Mouse (Mus musculus) intestine, embryonic 15.5 days (tissue): ENCODE measurements around the gene Phgdh. TPM values are rescaled to one million over a fixed set of nuclear protein-coding genes. Genes with fewer than 3 reads are reported as not detected.
"Not testable (repeated sequence)": the region's sequence is repeated elsewhere in the genome, so short reads cannot be mapped to it uniquely, and the experiment has no call there.

Source experiments
- ATAC-seq: fragments of 200-750 bp; cut with Nextera tagmentation; 2 replicates; pipeline ENCODE4 v1.8.0; 2017; ENCODE audit warnings: moderate TSS enrichment, moderate library complexity
- H3K27ac ChIP-seq: fragments of 300-500 bp; sonication (generic); 2 replicates; pipeline ENCODE4 v1.5.1; 2015; ENCODE audit warnings: mild to moderate bottlenecking, inconsistent platforms
- H3K27me3 ChIP-seq: fragments of 300-500 bp; sonication (generic); replicated peaks from 2 replicates; pipeline ENCODE4 v1.6.1; 2015; ENCODE audit warnings: inconsistent platforms
- H3K36me3 ChIP-seq: fragments of 300-500 bp; sonication (generic); 2 replicates; pipeline ENCODE4 v1.6.1; 2015; ENCODE audit warnings: inconsistent platforms
- H3K4me1 ChIP-seq: fragments of 300-500 bp; sonication (generic); replicated peaks from 2 replicates; pipeline ENCODE4 v1.6.1; 2015; ENCODE audit warnings: inconsistent platforms
- H3K4me2 ChIP-seq: fragments of 300-500 bp; sonication (generic); replicated peaks from 2 replicates; pipeline ENCODE4 v1.6.1; 2015; ENCODE audit warnings: mild to moderate bottlenecking, inconsistent platforms
- H3K4me3 ChIP-seq: fragments of 300-500 bp; sonication (generic); replicated peaks from 2 replicates; pipeline ENCODE4 v1.5.1; 2015; ENCODE audit warnings: inconsistent platforms
- H3K9ac ChIP-seq: fragments of 300-500 bp; sonication (generic); 2 replicates; pipeline ENCODE4 v1.6.1; 2015; ENCODE audit warnings: inconsistent platforms
- H3K9me3 ChIP-seq: fragments of 300-500 bp; sonication (generic); 2 replicates; pipeline ENCODE4 v1.6.1; 2016; ENCODE audit warnings: inconsistent platforms
- WGBS: fragments of 180-500 bp; shearing (Covaris S2); methylation state at CpG from one replicate; pipeline ENCODE4 v1.1.7; 2015; 5-methylcytosine and 5-hydroxymethylcytosine counted together
- polyA plus RNA-seq: library from polyadenylated mRNA; unstranded; fragments of >200 nt; fragmentation: Nextera tagmentation; extraction: Ambion mirVana; gene quantifications from 2 replicates; pipeline ENCODE4 v1.2.1, GENCODE M21; 2015

Phgdh gene
- polyA plus RNA-seq, result 291 and 356 TPM in 2 replicates

DNA sequence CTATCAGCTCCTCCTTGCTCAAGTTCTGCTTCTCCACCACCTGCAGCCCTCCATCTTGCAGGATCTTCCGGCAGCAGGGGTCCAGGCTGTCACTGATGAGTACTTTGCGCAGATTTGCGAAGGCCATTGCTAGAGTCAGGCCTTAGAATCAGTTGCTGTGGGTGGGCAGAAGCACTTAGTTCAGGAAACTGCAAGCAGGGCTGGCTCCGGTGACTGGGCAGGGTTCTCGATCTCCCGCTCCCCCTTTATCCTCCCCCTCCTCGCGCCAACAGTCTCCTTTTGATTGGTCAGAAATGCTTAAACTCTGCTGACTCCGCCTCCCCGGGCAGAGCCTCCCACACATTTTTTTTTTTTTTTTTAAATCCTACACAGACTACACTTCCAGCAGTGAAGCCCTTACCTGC is at the start of gene Phgdh:
TSS of gene Phgdh (minus strand) at position 285 of the 404 bp plus-strand sequence.
- Histone ChIP-seq H3K4me3 (peak within 1 kb of the TSS; percentile 74), H3K4me2 (peak within 1 kb of the TSS; percentile 95), H3K4me1 (peaks cover 33% of the 10 kb centered on the region; the same call in 1 of the 2 replicates), H3K9ac (peak within 1 kb of the TSS; percentile 71), H3K27ac (peak within 1 kb of the TSS; percentile 87)
- ATAC-seq, result peak; percentile 86
- H3K9me3 ChIP-seq, H3K36me3 ChIP-seq, H3K27me3 ChIP-seq: not testable (repeated sequence)
- under 1% methylated on average over 10 of the region's 10 CpGs for WGBS

DNA sequence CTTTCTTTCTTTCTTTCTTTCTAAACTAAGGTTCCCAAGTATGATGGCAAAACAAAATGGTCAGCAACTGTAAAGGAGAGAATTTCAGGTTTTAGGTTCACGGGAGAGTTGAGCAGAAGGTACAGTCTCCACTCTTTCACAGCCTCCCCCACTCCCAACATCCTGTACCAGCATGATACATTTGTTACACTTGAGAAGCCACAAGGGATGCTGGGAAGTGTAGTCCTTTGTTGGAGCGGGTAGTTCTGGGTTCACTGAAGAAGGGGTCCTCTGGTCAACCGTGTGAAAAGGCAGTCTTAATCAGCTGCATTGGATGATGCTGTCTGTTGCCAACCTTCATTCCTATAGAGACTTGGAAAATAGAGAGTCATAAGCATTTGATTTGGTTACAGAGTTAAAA is 49.5 kb upstream of the Phgdh start:
- H3K4me2 ChIP-seq, result no peak overlapping the region
- no peak overlapping the region for H3K9ac ChIP-seq
- H3K27ac ChIP-seq, result no peak overlapping the region
- H3K4me3 ChIP-seq, result no peak overlapping the region
- no peaks in the 10 kb centered on the region for H3K27me3 ChIP-seq
- H3K36me3 ChIP-seq, result no peaks in the 10 kb centered on the region
- no peak for ATAC-seq
- no peaks in the 10 kb centered on the region for H3K9me3 ChIP-seq
- 0 out of 2 replicates have a peak, but pooled peaks cover 7% of the 10 kb centered on the region for H3K4me1 ChIP-seq
- WGBS, result 70% methylated on average over 3 of the region's 3 CpGs

DNA sequence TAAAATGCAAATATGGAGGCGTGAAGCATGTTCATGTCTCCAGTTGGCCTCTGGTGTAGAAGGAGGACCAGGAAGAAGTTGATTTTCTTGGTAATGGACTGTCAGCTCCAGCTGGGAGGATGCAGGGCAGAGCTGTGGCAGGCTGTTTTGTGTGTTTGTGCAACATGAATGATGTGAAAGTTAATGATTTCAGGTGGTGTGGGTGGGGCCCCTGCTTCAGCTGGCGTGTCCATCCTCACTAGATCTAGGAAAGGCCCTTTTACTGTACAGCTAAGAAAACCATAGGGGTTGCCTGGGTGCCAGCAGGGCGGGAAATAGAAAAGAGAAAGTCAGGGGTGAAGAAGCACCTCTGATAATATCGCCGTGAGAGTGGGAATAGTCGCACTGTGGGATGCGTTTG is 48.0 kb upstream of the Phgdh start:
- Histone ChIP-seq H3K36me3 (no peaks in the 10 kb centered on the region), H3K4me1 (peaks cover 19% of the 10 kb centered on the region), H3K4me3 (no peak overlapping the region), H3K4me2 (no peak overlapping the region), H3K9me3 (no peaks in the 10 kb centered on the region), H3K27me3 (no peaks in the 10 kb centered on the region), H3K9ac (no peak overlapping the region), H3K27ac (no peak overlapping the region)
- 74% methylated on average over 7 of the region's 7 CpGs for WGBS
- no peak for ATAC-seq

DNA sequence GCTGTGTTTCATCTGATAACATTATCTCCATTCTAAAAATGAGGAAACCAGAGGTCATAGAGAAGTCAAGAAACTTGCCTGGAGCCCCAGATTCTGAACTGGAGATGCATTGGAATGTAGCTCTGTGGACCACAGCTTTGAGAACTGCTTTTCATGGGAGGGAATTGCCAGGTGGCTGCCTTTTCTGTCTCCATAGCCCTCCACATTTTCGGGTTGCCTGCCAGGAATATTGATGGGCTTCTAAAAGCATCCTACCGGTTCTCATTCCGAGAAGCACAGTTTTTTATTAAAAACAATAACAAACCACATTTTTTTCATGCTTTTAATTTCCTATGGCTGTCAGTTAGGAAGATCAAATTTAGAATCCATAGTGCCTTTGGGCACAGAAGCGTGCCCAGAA is 47.3 kb upstream of the Phgdh start:
- no peak overlapping the region for H3K4me3 ChIP-seq
- 56% methylated on average over 4 of the region's 4 CpGs for WGBS
- ATAC-seq, result no peak
- H3K9ac ChIP-seq, result no peak overlapping the region
- no peak overlapping the region for H3K27ac ChIP-seq
- no peak overlapping the region for H3K4me2 ChIP-seq
- no peaks in the 10 kb centered on the region for H3K36me3 ChIP-seq
- no peaks in the 10 kb centered on the region for H3K27me3 ChIP-seq
- H3K4me1 ChIP-seq, result peaks cover 19% of the 10 kb centered on the region
- H3K9me3 ChIP-seq, result no peaks in the 10 kb centered on the region

DNA sequence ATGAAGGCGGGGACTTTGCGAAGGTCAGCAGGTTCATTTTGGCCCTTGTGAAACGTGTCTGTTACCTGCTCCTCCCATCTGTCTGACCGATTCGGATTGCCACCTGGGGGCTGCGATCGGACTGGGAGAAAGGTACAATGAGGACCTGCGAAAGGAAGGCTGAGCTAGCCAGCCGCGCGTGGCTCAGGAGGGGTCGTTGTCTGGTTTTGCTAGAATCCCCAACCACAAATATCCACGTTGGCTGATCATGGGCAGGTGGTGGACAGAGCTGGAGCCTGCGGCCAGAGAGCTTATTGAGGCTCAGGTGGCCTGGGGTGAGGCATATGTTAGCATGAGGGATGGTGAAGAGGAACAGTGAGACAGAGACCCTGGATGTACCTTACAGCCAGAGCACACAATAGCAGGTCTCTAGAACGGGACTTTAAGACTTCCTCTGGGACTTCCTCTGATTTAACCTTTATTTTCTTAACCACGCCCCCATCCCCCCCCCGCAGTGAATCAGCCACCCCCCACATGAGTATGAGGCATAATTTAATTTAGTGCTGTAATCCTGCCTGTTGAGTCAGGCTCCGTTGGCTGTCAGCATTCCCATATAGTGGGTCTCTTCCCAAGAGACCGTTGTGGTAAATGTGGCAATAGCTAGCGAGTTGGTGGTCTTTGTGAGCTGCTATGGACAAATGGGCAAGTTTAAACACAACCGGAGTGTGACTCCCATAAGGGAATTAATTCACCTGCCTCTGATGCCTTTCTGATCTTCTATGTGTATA is 43.4 kb upstream of the Phgdh start:
- peaks cover 19% of the 10 kb centered on the region for H3K4me1 ChIP-seq
- no peak; the same call in none of the 2 replicates for ATAC-seq
- 10% methylated on average over 21 of the region's 21 CpGs for WGBS

DNA sequence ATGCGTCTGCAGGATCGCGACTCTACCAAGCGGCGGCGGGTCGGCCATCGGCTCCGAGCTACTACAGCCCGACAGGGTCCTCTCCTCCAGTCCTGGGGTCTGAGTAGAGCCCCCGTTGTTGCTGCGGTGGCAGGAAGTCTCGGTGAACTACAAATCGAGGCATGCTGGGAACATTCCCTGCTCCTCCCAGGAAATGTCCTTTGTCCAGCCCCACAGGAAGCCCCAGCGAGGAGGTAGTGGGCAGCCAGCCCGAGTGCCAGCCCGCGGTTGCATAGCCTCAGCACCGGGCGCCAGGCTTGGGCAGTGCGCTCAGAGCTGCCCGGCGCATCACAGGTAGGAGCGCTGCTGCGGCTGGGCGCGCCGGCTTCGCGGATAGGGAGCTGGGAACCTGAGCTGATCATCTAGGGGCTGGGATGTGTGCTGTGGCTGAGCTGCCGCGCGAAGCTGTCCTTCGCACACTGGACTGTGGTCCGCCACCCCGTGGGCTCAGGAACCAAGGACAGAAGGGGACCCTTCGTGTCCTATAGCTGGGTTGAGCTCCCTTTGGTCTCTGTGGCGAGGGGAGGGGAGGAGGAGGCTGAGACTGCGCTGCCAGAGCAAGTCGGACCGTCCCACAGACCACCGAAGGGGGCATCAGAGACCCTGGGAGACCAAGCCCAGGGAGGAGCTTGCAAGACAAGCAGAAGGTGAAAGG is 42.6 kb upstream of the Phgdh start, which contains the start of gene Zfp697:
TSS of gene Zfp697 (plus strand) at position 216 of the 694 bp plus-strand sequence.
- peak; percentile 91 for ATAC-seq
- no peaks in the 10 kb centered on the region for H3K9me3 ChIP-seq
- peak within 1 kb of the TSS; percentile 91 for H3K4me3 ChIP-seq
- no peaks in the 10 kb centered on the region for H3K27me3 ChIP-seq
- H3K9ac ChIP-seq, result peak within 1 kb of the TSS; percentile 90
- WGBS, result under 1% methylated on average over 42 of the region's 42 CpGs
- peaks cover 14% of the 10 kb centered on the region for H3K4me1 ChIP-seq
- H3K36me3 ChIP-seq, result no peaks in the 10 kb centered on the region
- peak within 1 kb of the TSS; percentile 68 for H3K27ac ChIP-seq
- H3K4me2 ChIP-seq, result peak within 1 kb of the TSS; percentile 92

More for the DNA sequence above, 43.4 kb upstream of the Phgdh start:
- Histone ChIP-seq H3K4me3 (peak overlapping the region; percentile 91), H3K36me3 (no peaks in the 10 kb centered on the region), H3K27me3 (no peaks in the 10 kb centered on the region), H3K4me2 (peak overlapping the region; percentile 92), H3K27ac (no peak overlapping the region), H3K9me3 (no peaks in the 10 kb centered on the region), H3K9ac (peak overlapping the region; percentile 90)

DNA sequence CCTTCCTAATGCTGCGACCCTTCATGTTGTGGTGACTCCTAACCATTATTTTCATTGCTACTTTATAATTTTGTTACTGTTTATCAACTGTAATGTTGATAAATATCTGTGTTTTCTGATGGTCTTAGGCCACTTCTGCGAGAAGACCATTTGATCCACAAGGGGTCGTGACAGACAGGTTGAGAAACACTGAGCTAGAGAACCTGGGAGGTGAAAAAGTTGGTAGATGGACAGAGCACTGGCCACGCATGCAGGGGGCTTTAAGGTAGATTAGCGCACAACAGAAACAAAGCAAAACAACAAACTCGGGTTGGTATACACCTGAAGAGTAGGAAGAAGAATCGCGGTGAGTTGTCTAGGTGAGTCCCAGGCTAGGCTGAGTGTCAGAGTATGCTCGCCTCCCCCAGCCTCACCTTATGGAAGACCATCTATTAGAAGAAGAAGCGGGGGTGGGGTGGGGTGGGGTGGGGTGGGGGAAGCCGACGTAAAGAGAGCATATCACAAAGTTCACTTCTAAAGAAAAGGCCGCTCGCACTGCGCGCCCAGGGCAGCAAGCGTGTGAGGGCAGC is 42.0 kb upstream of the Phgdh start:
- H3K4me2 ChIP-seq, result peak overlapping the region; percentile 92
- peaks cover 14% of the 10 kb centered on the region for H3K4me1 ChIP-seq
- peak overlapping the region; percentile 91 for H3K4me3 ChIP-seq
- no peaks in the 10 kb centered on the region for H3K9me3 ChIP-seq
- ATAC-seq, result peak; percentile 29
- no peaks in the 10 kb centered on the region for H3K36me3 ChIP-seq
- no peaks in the 10 kb centered on the region for H3K27me3 ChIP-seq
- 8% methylated on average over 17 of the region's 17 CpGs for WGBS
- 0 out of 2 replicates have a peak overlapping the region, but pooled peaks have one; percentile 68 for H3K27ac ChIP-seq
- peak overlapping the region; percentile 90 for H3K9ac ChIP-seq

DNA sequence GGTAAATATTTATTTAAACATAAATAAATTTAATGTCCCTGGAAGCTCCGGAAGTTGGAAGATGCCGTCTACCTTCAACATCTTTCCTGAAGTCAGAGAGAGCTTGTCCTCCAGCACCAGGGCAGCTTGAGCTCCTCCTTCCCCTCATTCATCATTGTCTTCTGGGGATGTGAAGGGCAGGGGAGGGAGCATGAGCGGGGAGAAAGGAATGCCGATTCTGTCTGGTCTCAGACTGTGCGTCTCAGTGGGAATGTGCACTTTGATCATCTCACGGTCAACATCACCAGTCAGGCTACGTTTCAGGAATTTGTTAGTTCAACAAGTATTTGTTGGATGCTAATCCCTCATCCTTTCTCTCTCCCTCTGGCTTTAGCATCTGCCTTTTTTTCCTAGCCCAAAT is 39.4 kb upstream of the Phgdh start:
- H3K36me3 ChIP-seq, result no peaks in the 10 kb centered on the region
- WGBS, result 9% methylated on average over 7 of the region's 7 CpGs
- no peak overlapping the region for H3K4me2 ChIP-seq
- no peaks in the 10 kb centered on the region for H3K9me3 ChIP-seq
- no peaks in the 10 kb centered on the region for H3K27me3 ChIP-seq
- H3K27ac ChIP-seq, result no peak overlapping the region
- no peak overlapping the region for H3K9ac ChIP-seq
- ATAC-seq, result no peak
- peaks cover 11% of the 10 kb centered on the region for H3K4me1 ChIP-seq
- H3K4me3 ChIP-seq, result no peak overlapping the region

DNA sequence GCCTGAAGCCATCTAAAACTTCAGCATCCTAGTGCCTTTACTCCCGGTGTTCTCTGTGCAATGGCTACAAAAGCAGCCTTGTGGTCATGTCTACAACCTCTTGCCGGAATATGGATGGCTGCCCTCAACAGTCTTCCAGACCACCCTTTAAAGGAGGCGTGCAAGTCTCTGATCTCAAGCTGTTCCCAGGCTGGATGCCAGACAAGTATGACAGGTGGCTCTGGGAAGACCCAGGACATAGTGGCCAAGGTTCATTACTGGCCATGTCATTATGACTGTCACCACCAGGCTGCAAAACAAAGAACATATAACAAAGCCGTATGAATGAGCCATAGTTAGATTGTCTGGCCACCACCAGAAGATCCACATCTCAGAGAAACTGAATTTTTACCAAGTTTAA is 38.5 kb upstream of the Phgdh start:
- H3K9me3 ChIP-seq, result no peaks in the 10 kb centered on the region
- H3K27me3 ChIP-seq, result no peaks in the 10 kb centered on the region
- no peak overlapping the region for H3K27ac ChIP-seq
- H3K36me3 ChIP-seq, result no peaks in the 10 kb centered on the region
- WGBS, result 82% methylated on average over 4 of the region's 4 CpGs
- H3K4me3 ChIP-seq, result no peak overlapping the region
- peaks cover 5% of the 10 kb centered on the region for H3K4me1 ChIP-seq
- no peak overlapping the region for H3K4me2 ChIP-seq
- H3K9ac ChIP-seq, result no peak overlapping the region
- no peak for ATAC-seq

DNA sequence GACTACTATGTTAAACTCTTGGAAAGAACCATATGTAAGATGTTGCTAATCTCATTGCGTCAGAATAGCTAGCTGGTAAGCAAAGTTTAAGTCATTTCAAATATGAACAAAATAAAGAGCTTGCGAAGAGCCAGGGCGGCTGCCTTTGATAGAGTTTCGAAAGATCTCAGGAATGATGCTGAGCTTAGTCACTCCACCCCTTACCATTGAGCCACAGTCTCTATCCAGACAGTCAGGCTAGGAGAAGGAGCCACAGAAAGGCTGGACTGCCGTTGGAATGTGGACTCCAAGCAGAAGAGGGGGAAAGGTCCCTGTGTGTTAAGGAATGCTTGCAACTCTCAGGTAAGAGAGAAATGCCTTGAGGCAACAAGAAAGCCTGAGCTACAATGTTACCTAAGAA is 35.2 kb upstream of the Phgdh start:
- no peaks in the 10 kb centered on the region for H3K36me3 ChIP-seq
- no peak overlapping the region for H3K27ac ChIP-seq
- H3K4me2 ChIP-seq, result no peak overlapping the region
- no peak overlapping the region for H3K9ac ChIP-seq
- no peak for ATAC-seq
- no peaks in the 10 kb centered on the region for H3K27me3 ChIP-seq
- no peak overlapping the region for H3K4me3 ChIP-seq
- WGBS, result 78% methylated on average over 5 of the region's 5 CpGs
- no peaks in the 10 kb centered on the region for H3K4me1 ChIP-seq
- H3K9me3 ChIP-seq, result no peaks in the 10 kb centered on the region

DNA sequence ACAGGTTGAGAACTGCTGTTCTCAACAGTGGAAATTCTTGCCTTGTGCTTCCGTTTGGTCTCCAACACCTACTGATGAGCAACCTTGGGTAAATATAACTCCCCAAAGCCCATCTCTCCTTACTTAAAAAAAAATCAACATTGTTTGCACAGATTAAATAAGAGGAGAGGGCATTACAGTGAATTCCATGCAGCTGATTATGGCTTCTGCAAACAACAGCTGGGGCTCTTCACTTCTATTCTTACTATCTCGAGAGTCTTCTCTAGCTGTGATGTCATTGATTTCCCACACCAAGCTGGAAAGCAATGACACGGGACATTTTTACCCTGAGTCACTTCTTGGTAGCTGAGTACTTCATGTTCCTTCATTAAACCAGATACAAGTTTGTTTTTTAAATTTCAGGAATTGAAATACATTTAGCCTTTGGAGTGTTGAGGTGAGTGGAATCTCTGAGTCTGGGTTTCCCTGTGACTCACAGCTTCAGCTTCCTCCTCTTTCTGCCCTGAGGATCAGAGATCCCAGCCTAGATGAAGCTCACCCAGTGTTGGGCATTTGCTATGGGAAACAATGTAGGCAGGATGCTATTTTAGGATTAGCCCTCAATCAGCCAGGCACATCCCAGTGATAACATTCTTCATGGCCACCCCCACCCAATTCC is 34.4 kb upstream of the Phgdh start:
- H3K4me1 ChIP-seq, result no peaks in the 10 kb centered on the region
- no peaks in the 10 kb centered on the region for H3K27me3 ChIP-seq
- H3K4me3 ChIP-seq, result no peak overlapping the region
- 49% methylated on average over 3 of the region's 3 CpGs for WGBS
- no peak overlapping the region for H3K4me2 ChIP-seq
- H3K27ac ChIP-seq, result no peak overlapping the region
- ATAC-seq, result no peak
- no peaks in the 10 kb centered on the region for H3K36me3 ChIP-seq
- no peak overlapping the region for H3K9ac ChIP-seq
- no peaks in the 10 kb centered on the region for H3K9me3 ChIP-seq

DNA sequence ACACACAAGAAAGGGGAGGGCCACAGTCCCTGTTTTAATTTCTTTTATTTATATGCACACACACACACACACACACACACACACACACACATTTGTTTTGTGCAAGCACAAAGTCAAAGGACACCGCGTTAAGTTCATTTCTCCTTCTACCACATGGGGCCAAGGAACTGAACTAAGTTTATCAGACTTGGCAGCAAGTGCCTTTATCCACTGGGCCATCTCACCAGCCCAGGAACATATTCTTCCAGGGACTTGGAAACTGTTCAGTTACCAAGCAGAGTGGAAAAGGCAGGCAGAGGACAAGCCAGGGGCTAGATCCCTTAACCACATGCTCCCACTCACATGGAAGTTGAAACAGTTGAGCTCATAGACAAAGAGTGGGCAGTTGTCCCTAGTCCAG is 29.0 kb upstream of the Phgdh start:
- no peak overlapping the region for H3K4me2 ChIP-seq
- ATAC-seq, result no peak
- no peaks in the 10 kb centered on the region for H3K9me3 ChIP-seq
- H3K9ac ChIP-seq, result no peak overlapping the region
- no peaks in the 10 kb centered on the region for H3K36me3 ChIP-seq
- no peaks in the 10 kb centered on the region for H3K27me3 ChIP-seq
- H3K4me1 ChIP-seq, result no peaks in the 10 kb centered on the region
- WGBS, result 98% methylated on average over 2 of the region's 2 CpGs
- H3K27ac ChIP-seq, result no peak overlapping the region
- H3K4me3 ChIP-seq, result no peak overlapping the region
